Mouse (Mus musculus): ENCODE measurements around the gene Fam129b.

The Fam129b gene

DNA sequence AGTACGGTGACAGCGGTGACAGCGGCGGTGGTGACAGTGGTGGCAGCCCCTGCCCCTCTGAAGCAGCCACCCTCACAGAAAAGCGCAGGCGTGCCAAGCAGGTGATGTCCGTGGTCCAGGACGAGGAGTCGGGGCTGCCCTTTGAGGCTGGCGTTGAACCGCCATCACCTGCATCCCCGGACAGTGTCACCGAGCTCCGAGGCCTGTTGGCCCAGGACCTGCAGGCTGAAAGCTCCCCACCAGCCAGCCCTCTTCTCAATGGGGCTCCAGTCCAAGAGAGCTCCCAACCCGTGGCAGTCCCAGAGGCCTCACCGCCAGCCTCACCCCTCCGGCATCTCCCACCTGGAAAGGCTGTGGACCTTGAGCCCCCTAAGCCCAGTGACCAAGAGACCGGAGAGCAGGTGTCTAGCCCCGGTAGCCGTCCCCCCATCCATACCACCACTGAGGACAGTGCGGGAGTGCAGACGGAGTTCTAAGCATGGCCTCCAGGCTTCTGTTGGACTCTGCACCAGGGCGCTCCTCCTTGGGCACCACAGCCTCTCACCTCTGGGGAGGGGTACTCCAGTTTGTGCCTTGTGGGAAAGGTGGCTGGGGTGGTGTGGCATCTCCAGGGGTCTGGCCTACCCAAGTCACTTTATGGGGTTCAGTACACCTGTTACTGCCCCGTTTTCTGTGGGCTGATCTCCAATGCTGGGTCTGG, 47.8 kb downstream of the Fam129b start:
- no peak for DNase-seq (ENCODE audit: low read depth, low spot score)

GRCm38 (mm10) chr2:32924306-32924844, 48.5 kb downstream of the Fam129b start:
- DNase-seq (ENCODE audit: low read depth, low spot score): peak; percentile 82

DNA sequence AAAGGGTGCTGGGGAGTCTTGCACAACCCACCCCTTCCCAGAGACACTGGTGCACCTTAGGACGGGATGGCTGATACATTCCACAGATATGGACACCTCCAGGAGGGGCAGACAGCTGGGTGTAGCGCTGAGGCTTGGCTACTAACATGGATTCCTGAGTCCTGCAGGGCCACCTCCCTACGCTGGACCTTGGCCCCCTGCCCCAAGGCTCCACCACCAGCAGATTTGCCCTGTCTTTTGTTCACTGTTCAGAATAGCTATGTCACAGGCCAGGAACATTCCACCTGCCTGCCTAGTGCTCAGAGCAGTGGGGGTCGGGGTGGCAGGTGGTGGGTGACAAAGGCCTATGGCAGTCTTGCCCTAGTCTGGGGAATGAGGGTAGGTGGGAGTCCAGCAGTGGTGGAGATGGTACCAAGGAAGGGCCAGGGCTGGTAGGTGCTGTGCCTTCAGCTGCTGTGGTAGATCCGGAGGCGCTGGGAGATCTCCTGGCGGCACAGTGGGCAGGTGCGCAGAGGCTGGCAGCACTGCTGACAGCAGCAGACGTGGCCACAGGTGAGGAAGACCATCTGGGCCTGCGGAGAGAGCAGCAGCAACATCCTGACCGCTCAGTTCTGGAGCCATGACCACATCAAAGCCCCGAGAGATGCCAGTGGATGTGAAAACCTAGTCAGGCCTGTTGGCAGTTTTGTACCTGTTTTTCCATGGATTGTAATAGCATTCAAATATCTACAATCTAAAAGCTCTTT, 50.6 kb downstream of the Fam129b start:
- no peak for DNase-seq (ENCODE audit: low read depth, low spot score)

GRCm38 (mm10) chr2:32927624-32928234, 51.8 kb downstream of the Fam129b start:
- no peak for DNase-seq (ENCODE audit: low read depth, low spot score)

- DNase-seq (ENCODE audit: low read depth, low spot score): peak; percentile 90
Measured at GRCm38 (mm10) chr2:32928235-32928946, 52.5 kb downstream of the Fam129b start.

DNA sequence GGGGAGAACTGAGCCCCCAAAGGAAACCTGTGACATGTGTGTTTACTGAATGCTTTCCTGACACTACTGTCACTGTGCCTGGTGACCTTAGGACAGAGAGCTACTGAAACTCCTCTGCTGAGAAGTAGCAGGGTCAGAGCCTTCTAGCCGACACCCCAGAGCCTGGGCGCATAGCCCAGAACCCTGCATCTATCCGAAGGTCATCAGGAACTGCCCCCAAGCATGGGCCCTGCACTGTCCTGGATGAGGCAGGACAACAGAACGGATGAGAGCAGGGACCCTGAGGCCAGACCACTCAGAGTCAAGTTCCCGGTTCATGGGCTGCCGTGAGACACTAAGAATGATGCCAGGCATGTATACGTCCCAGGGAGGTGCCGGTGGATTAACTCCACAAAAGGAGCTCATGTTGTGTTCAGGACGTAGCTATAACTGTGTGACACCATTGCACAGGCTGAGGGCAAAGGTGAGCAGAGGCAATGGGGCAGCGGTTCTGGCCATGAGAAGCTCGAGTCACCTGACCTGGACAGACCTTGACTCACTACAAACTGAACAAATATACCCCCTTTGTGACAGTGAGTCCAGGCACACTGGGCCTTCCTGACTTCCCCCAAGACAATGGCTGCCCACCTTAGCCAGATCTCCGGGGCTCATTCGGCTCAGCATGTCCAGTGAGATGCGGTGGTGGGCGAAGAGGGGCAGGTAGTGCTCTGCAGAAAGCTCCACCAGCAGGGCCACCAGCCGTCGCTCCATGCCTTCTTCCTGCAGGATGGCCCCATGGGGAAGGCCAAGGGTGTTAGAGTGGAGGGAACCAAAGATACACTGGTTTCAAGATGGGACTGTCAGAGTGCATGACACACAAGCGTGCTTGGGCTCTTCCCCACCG, 53.3 kb downstream of the Fam129b start:
- no peak for DNase-seq (ENCODE audit: low read depth, low spot score)

DNA sequence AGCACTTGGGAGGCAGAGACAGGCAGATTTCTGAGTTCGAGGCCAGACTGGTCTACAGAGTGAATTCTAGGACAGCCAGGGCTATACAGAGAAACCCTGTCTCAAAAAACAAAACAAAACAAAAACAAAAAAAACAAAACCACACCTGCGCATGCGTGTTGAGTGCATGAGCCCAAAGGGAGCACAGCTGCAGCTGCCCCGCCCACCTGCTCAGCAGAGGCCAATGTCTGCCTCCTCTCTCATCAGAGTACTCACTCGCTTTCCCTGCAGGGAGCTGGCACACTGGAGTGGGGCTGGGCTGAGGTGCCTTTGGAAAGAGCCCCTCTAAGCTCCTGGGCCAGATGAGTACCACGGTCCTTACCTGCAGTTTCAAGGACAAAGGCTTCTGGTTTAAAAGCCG, 55.8 kb downstream of the Fam129b start:
- DNase-seq (ENCODE audit: low read depth, low spot score): peak; percentile 84

GRCm38 (mm10) chr2:32938741-32939140, 62.8 kb downstream of the Fam129b start:
- DNase-seq (ENCODE audit: low read depth, low spot score): no peak

GRCm38 (mm10) chr2:32939418-32939817, 63.5 kb downstream of the Fam129b start:
- DNase-seq (ENCODE audit: low read depth, low spot score): peak; percentile 96

GRCm38 (mm10) chr2:32940483-32940882, 64.6 kb downstream of the Fam129b start:
- peak; percentile 66 for DNase-seq (ENCODE audit: low read depth, low spot score)

DNA sequence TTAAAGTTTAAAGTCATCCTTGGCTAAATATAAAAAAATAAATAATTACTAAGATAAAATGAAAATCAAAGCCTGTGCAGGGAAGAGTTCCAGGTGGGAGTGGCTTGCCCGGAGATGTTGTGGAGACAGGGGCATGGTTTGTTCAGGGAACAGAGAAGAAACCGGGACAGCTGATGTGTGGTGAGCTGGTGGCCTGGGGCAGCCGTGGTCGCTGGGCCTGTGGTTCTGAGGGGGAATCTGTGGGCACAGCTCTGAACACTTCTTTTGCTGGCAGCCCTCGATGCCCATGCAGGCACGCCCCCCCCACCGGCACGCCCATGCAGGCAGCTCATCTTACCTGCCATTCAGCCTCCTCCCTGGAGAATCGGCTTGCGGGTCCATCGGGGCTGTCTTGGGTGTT, 71.5 kb downstream of the Fam129b start:
- no peak for DNase-seq (ENCODE audit: low read depth, low spot score)

DNA sequence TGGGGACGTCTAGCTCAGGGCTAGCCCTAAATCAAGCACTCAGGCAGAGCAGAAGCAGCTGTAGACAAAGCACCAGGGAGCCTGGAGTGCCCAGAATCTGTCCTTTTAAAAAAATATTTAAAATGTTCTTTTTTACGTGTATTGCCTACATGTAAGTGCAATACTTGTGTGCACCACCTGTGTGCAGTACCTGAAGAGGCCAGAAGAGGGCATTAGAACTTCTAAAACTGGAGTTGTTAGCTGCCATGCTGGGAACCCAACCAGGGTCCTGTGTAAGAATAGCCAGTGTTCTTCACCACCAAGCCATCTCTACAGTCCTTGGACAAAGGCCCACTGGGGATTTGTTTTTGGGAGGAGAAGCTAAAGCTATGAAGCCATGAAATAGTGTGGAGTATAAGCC, 78.7 kb downstream of the Fam129b start:
- DNase-seq (ENCODE audit: low read depth, low spot score): peak; percentile 81

DNA sequence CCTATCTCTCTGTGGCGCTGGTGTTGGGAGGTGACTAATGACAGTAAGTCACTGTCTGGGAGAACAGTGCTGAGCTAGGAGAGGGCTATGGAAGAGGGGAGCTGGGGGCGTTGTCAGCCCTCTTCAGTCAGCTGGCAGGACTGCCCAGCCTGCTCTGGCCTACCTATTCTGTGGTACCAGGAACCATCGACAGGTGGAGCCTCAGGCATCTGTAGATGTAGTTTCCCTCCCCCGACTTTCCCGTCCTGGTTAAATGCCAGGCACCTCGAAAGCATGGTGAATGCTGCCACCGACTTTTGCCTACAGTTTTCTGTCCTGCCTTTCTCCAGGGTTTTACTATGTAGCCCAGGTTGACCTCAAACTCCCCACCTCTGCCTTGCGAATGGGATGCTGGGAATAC, 81.4 kb downstream of the Fam129b start:
- peak; percentile 76 for DNase-seq (ENCODE audit: low read depth, low spot score)

GRCm38 (mm10) chr2:32960273-32960672, 84.4 kb downstream of the Fam129b start:
- no peak for DNase-seq (ENCODE audit: low read depth, low spot score)

DNA sequence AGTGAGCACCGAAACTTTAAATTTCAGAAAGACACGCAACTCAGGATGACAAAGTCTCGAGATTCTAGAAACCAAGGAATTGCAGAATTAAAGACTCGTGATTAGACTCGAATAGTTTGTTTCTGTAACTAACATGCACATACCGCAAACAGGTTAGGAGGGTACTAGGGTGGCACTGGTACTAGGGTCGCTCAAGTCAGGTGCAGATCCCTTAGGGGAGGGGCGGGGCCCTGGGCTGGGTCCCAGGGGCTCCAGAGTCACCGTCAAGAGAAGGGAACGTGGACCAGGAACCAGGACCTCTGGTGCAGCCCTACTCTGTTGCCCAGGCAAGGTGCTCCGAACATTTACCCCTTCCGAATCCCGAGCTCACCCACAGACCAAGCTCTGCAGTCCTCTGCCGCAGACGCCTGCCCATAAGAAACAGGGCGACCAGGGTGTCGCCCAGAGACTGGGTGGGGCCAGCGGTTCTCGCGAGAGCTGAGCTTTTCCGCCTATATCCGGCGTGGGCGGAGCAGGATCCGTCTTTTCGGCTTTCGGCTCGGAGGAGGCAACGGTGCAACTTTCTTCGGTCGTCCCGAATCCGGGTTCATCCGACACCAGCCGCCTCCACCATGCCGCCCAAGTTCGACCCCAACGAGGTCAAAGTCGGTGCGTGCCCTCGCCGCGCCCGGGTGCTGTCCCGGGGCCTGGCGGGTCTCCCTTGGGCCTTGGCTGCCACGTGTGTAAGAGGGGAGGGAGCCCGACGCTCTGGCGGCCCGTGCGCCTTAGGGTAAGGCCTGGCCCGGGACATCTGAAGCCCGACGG, 85.5 kb downstream of the Fam129b start, which contains the start of the genes Rpl12 and Lrsam1:
TSS of gene Rpl12 (plus strand) at position 368 of the 804 bp plus-strand sequence.
TSS of gene Lrsam1 (minus strand) at position 423 of the 804 bp plus-strand sequence.
- peak; percentile 92 for DNase-seq (ENCODE audit: low read depth, low spot score)

DNA sequence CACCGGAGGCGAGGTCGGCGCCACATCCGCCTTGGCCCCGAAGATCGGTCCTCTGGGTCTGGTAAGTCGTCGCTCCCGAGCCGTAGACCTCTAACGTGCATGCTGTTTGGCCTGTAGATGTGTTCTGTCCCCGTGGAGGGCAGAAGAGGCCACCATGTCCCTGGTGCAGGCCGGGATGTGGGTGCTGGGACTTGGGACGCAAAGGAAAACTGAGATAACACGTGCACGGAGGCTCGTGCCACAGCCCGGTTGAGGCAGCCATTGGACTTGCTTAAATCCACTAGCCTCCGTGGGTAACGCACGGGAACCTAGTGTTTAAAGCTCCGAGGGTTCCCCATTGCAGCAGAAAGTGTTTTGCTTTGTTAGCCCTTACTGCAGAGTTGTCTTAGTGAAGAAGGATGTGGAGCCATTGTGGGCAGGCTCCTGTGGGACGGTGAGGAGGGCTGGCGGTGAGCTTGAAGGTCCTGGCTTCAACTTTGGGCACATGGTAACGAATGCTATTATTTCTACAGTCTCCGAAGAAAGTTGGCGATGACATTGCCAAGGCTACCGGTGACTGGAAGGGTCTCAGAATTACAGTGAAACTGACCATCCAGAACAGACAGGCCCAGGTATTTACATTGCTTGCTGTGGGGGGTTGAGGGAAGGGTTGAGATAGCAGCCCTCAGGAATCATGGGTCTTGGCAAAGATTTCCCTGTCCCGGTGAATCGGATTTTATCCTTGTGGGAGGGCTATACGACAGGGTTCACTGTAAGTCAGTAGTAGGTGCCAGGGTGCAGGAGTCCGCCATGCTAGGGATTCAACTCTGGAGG, 86.4 kb downstream of the Fam129b start:
- peak; percentile 62 for DNase-seq (ENCODE audit: low read depth, low spot score)

DNA sequence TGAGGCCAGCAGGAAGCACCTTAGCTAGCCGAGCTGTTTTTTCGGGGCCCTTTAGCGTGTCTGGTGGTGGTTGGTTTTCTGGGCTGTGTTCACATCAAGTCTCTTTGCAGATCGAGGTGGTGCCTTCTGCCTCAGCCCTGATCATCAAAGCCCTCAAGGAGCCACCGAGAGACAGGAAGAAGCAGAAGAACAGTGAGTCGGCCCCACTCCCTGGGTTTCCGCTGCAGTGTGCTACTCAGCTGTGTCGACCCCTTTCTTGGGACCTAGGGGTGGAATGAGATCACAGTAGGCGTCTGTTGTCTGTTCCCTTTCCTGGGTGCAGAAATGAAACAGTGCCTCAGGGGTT, 86.9 kb downstream of the Fam129b start:
- no peak for DNase-seq (ENCODE audit: low read depth, low spot score)

- DNase-seq (ENCODE audit: low read depth, low spot score): peak; percentile 34
Measured at GRCm38 (mm10) chr2:32963544-32963943, 87.6 kb downstream of the Fam129b start.

GRCm38 (mm10) chr2:32963981-32964380, 88.1 kb downstream of the Fam129b start:
- peak; percentile 79 for DNase-seq (ENCODE audit: low read depth, low spot score)
